Mouse (Mus musculus): ENCODE results near the gene Crlf1. TPM values are rescaled to one million over a fixed set of nuclear protein-coding genes. Genes with fewer than 3 reads are reported as not detected.

Crlf1 gene
- polyA plus RNA-seq, 1 experiment from 2014 or later = 0.38 TPM

DNA sequence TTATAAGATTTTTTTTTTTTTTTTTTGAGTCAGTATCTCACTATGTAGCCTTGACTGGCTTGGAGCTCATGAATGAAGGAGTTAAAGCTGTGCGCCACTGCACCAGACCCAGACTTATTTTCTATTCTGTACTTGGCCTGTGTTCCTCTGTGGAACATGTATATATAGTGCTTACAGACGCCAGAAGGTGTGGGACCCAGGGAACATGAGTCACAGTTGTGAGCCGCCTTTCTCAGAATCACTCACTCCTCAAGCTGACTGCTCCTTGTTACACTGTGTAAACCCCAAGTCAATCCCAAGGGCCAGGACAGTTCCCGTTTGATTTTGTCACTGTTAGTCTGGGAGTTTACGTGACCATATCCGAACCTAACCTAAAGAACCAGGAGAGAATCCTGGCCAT is 26.1 kb downstream of the Crlf1 start:
- Histone ChIP-seq H3K4me1 (ENCODE audit: insufficient read depth) (peaks cover 19% of the 10 kb centered on the region), H3K36me3 (replicated peaks; ENCODE audit: insufficient read depth, low read length) (peaks cover 25% of the 10 kb centered on the region), H3K9ac (replicated peaks) (no peak overlapping the region), H3K4me3 (ENCODE audit: low read depth, low read length) (no peak overlapping the region), H3K27me3 (ENCODE audit: insufficient read depth, low read length) (no peaks in the 10 kb centered on the region), H3K9me3 (ENCODE audit: low read length) (no peaks in the 10 kb centered on the region), H3K27ac (ENCODE audit: low read depth) (no peak overlapping the region), H3K4me2 (ENCODE audit: low read depth, low read length) (no peak overlapping the region)
- 86% methylated on average over 6 of the region's 6 CpGs for WGBS (ENCODE audit: insufficient replicate concordance)
- DNase-seq (no peak), ATAC-seq (no peak)
- TF ChIP-seq CTCF (IDR thresholded peaks at IDR 0.05; ENCODE audit: low read depth) (no peak), EP300 (IDR thresholded peaks at IDR 0.05; ENCODE audit: low read depth) (no peak)

DNA sequence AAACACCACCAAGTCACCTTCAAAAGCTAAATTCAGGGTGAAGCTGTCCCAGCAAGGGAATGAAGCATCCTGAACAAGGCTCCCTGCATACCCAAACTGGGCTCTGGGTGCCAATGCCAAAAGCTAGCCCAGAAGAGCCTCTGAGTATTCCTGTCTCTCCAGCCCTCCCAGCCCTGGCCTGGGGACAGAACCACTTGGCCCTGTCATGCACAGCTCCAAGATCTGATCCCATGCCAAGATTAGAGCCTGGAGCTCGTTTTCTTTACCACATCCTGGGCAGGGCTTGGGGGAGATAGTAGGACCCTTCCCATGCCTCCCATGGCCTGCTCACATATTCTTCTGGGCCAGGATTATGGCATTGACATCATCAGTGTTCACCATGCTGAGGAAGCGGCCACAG is 26.6 kb downstream of the Crlf1 start:
- H3K4me3 ChIP-seq (ENCODE audit: low read depth, low read length) = no peak overlapping the region
- H3K4me2 ChIP-seq (ENCODE audit: low read depth, low read length) = no peak overlapping the region
- H3K9me3 ChIP-seq (ENCODE audit: low read length) = no peaks in the 10 kb centered on the region
- H3K27ac ChIP-seq (ENCODE audit: low read depth) = no peak overlapping the region
- WGBS (ENCODE audit: insufficient replicate concordance) = 53% methylated on average over 2 of the region's 2 CpGs
- no peak for ATAC-seq
- no peak overlapping the region for H3K9ac ChIP-seq (replicated peaks)
- TF ChIP-seq CTCF (IDR thresholded peaks at IDR 0.05; ENCODE audit: low read depth) (no peak), EP300 (IDR thresholded peaks at IDR 0.05; ENCODE audit: low read depth) (no peak)
- no peaks in the 10 kb centered on the region for H3K27me3 ChIP-seq (ENCODE audit: insufficient read depth, low read length)
- H3K36me3 ChIP-seq (replicated peaks; ENCODE audit: insufficient read depth, low read length) = peaks cover 25% of the 10 kb centered on the region
- peaks cover 19% of the 10 kb centered on the region for H3K4me1 ChIP-seq (ENCODE audit: insufficient read depth)
- DNase-seq = no peak

DNA sequence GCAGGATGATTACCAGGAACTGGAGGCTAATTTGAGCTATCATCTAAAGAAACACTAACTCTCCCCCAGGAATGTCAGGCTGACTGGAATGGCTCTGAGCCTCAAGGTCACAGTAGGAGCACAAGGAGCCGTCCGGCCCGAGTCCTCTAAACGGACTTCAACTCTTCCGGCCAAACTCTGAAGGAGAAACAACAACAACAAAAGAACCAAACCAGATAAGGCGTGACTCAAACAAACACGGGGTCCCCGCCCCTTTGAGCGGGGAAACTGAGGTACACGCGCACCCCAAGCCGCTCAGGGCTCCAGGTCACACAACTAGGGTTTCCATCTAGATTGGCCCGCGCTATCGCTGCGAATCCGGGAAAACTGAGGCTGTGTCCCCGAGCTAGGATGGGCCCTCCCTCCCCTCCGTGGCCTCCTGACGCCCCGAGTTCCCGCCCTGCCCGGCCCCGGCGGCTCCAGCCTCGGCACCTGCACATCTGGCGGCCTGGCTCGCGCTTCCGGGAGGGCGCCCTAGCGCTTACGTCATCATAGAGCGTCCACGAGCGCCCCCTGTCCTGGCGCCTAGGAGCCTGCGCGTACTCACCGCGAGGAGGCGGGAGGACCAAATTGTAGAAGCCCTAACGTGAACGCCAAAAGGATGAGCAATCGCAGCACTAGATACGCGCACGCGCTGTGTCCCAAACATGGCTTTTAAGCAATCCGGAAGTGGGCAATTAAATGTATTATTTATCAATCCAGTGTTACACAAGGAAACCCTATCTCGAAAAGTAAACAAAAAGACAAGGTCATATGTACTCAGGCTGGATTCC is 29.8 kb downstream of the Crlf1 start:
- DNase-seq = peak; percentile 97
- 1% methylated on average over 51 of the region's 51 CpGs for WGBS (ENCODE audit: insufficient replicate concordance)
- ATAC-seq = peak; percentile 89
- peaks cover 29% of the 10 kb centered on the region for H3K4me1 ChIP-seq (ENCODE audit: insufficient read depth)
- peak overlapping the region; percentile 80 for H3K9ac ChIP-seq (replicated peaks)
- H3K36me3 ChIP-seq (replicated peaks; ENCODE audit: insufficient read depth, low read length) = peaks cover 14% of the 10 kb centered on the region; the same call in 1 of the 2 replicates
- H3K27me3 ChIP-seq (ENCODE audit: insufficient read depth, low read length) = no peaks in the 10 kb centered on the region
- H3K4me2 ChIP-seq (ENCODE audit: low read depth, low read length) = peak overlapping the region; percentile 88
- no peaks in the 10 kb centered on the region for H3K9me3 ChIP-seq (ENCODE audit: low read length)
- TF ChIP-seq EP300 (IDR thresholded peaks at IDR 0.05; ENCODE audit: low read depth) (peak; percentile 79), CTCF (IDR thresholded peaks at IDR 0.05; ENCODE audit: low read depth) (peak; percentile 94)
- peak overlapping the region; percentile 63 for H3K4me3 ChIP-seq (ENCODE audit: low read depth, low read length)
- peak overlapping the region; percentile 89 for H3K27ac ChIP-seq (ENCODE audit: low read depth)

DNA sequence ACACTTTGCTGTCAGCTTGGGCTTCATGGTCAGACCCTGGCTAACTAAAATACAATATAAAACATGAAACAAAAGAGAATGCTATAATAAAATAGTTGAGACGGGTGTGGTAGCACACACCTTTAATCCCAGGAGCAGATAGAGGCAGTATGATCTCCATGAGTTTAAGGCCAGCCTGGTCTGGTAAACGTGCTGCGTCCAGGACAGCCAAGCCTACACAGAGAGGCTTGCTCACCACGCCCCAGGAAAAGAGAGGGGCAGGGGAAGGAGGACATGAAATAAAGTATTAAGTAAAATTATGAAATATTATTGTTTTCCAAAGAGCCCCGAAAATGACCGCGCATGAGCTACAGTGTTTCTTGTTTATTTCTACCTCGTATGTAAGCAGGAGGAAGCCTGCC is 34.2 kb downstream of the Crlf1 start:
- no peaks in the 10 kb centered on the region for H3K27me3 ChIP-seq (ENCODE audit: insufficient read depth, low read length)

DNA sequence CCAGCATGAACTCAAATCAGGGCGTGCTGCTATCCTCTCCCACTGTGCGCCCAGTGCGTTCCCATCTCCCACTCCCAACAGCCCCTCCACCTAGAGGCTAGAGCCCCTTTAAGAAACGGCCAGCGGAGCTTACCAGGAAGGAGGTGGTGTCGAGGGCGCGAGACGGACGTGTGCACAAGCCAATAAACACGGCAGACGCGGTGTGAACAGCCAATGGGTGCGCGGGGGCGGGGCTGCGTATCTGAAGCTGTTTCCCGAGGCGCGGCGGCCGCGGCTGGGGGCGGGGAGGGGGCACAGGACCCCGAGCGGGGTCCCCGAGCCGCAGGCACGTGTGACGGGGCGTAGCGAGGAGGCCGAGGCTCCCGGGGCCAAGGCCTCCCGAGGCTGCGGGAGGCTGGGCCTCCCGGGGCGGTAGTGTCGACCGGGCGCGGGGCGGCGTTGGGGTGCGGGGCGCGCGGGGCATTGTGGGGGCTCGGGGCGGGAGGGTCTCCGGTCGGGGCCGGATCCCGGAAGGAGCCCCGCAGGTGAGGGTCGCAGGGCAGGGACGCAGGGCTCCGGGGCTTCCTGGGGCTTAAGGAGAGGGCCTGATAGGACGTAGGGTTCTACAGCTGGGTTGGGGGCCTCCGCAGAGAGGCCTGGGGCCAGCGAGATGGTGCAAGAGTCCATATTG is 34.7 kb downstream of the Crlf1 start, which contains the start of the genes Fkbp8 and Kxd1:
TSS of gene Fkbp8 (plus strand) at position 213 of the 670 bp plus-strand sequence.
TSS of gene Kxd1 (minus strand) at position 445 of the 670 bp plus-strand sequence.
- H3K27ac ChIP-seq (ENCODE audit: low read depth) = peak within 1 kb of the TSS; percentile 97
- DNase-seq (peak; percentile 97), ATAC-seq (peak; percentile 72)
- peak within 1 kb of the TSS; percentile 64 for H3K4me2 ChIP-seq (ENCODE audit: low read depth, low read length)
- TF ChIP-seq CTCF (IDR thresholded peaks at IDR 0.05; ENCODE audit: low read depth) (no peak), EP300 (IDR thresholded peaks at IDR 0.05; ENCODE audit: low read depth) (0 out of 2 replicates have a peak, but pooled peaks have one; percentile 27)
- no peaks in the 10 kb centered on the region for H3K9me3 ChIP-seq (ENCODE audit: low read length)
- H3K4me1 ChIP-seq (ENCODE audit: insufficient read depth) = peaks cover 37% of the 10 kb centered on the region
- H3K9ac ChIP-seq (replicated peaks) = peak within 1 kb of the TSS; percentile 99
- peak within 1 kb of the TSS; percentile 90 for H3K4me3 ChIP-seq (ENCODE audit: low read depth, low read length)
- 0% methylated on average over 50 of the region's 61 CpGs for WGBS (ENCODE audit: insufficient replicate concordance)
- peaks cover 22% of the 10 kb centered on the region for H3K36me3 ChIP-seq (replicated peaks; ENCODE audit: insufficient read depth, low read length)
- H3K27me3 ChIP-seq (ENCODE audit: insufficient read depth, low read length) = no peaks in the 10 kb centered on the region

More for the DNA sequence above, 34.2 kb downstream of the Crlf1 start:
- Histone ChIP-seq H3K9ac (replicated peaks) (peak overlapping the region; percentile 99), H3K4me3 (ENCODE audit: low read depth, low read length) (peak overlapping the region; percentile 90), H3K9me3 (ENCODE audit: low read length) (no peaks in the 10 kb centered on the region), H3K4me1 (ENCODE audit: insufficient read depth) (peaks cover 41% of the 10 kb centered on the region), H3K4me2 (ENCODE audit: low read depth, low read length) (peak overlapping the region; percentile 64), H3K27ac (ENCODE audit: low read depth) (peak overlapping the region; percentile 97), H3K36me3 (replicated peaks; ENCODE audit: insufficient read depth, low read length) (peaks cover 16% of the 10 kb centered on the region)
- no peak for ATAC-seq
- WGBS (ENCODE audit: insufficient replicate concordance) = 0% methylated on average over 8 of the region's 8 CpGs
- no peak for TF ChIP-seq EP300 (IDR thresholded peaks at IDR 0.05; ENCODE audit: low read depth)
- TF ChIP-seq CTCF (IDR thresholded peaks at IDR 0.05; ENCODE audit: low read depth) = no peak
- DNase-seq = no peak

DNA sequence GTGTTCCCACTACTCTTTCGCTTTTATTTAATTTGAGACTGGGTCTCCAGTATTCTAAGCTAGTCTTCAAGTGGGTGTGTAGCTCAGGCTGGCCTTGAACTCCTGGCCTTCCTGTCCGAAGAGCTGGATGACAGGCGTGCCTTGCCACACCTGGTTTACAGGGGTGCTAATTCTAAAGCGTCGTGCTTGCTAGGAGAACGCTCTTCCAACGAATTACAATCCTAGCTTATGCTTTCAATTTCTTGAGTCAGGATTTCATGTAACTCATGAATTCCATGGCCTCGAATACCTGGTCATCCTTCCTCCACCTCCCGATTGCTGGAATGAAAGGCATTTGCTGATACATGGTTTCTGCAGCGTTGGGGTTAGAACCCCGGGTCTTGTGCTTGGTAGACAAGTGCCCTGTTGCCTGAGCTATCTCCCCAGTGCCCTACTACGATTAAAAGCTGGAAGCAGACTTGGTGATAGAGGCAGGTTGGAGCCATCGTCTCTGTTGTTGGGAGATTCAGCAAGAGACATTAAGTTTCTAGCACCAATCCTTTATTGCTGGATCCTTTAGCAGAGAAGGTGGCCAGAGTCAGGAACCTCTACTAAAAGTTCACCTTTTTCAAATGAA is 35.3 kb downstream of the Crlf1 start:
- Histone ChIP-seq H3K27ac (ENCODE audit: low read depth) (peak overlapping the region; percentile 97), H3K4me1 (ENCODE audit: insufficient read depth) (peaks cover 36% of the 10 kb centered on the region), H3K9me3 (ENCODE audit: low read length) (no peaks in the 10 kb centered on the region), H3K36me3 (replicated peaks; ENCODE audit: insufficient read depth, low read length) (peaks cover 25% of the 10 kb centered on the region), H3K4me2 (ENCODE audit: low read depth, low read length) (peak overlapping the region; percentile 64), H3K27me3 (ENCODE audit: insufficient read depth, low read length) (no peaks in the 10 kb centered on the region), H3K9ac (replicated peaks) (peak overlapping the region; percentile 99), H3K4me3 (ENCODE audit: low read depth, low read length) (peak overlapping the region; percentile 90)
- 11% methylated on average over 13 of the region's 13 CpGs for WGBS (ENCODE audit: insufficient replicate concordance)
- ATAC-seq (no peak), DNase-seq (no peak)
- TF ChIP-seq EP300 (IDR thresholded peaks at IDR 0.05; ENCODE audit: low read depth) (no peak), CTCF (IDR thresholded peaks at IDR 0.05; ENCODE audit: low read depth) (no peak)

Measured in liver, postnatal 0 days (tissue).